Comparison of ENCODE assay signal across 8 mouse cellular contexts in the genomic region with DNA sequence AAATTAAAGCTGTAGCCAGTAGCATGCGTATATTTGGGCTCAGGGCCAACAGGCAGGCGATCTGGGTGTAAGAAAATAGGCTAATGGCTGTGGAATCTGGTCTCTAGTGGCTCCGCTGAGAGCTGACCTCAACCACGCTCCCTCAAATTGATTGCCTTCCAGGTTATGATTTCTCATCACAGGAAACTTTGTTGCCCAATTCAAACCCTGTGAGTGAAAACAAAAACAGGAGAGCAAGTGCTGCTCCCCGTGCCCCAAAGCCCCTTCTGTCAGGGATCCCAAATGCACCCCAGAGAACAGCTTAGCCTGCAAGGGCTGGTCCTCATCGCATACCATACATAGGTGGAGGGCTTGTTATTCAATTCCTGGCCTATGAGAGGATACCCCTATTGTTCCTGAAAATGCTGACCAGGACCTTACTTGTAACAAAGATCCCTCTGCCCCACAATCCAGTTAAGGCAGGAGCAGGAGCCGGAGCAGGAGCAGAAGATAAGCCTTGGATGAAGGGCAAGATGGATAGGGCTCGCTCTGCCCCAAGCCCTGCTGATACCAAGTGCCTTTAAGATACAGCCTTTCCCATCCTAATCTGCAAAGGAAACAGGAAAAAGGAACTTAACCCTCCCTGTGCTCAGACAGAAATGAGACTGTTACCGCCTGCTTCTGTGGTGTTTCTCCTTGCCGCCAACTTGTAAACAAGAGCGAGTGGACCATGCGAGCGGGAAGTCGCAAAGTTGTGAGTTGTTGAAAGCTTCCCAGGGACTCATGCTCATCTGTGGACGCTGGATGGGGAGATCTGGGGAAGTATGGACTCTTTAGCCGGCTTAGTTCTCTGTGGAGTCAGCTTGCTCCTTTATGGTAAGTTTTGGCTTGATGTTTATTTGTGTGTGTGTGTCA. TPM values are rescaled to one million over a fixed set of nuclear protein-coding genes. Genes with fewer than 3 reads are reported as not detected.
A peak's percentile ranks its signal among the peaks of the same experiment; 100 is the strongest.
DNase-seq lines count a peak whose midpoint lies in the region; ATAC-seq and TF ChIP-seq lines count a peak whose summit lies in the region.

A gene (plus strand): TSS at position 452 of the 894 bp plus-strand sequence.

- H3K4me1 ChIP-seq in testis, adult 2 months (ENCODE audit: control insufficient read depth, insufficient read depth, low read length): 0 out of 2 replicates have a peak, but pooled peaks cover 2% of the 10 kb centered on the region
- peaks cover 7% of the 10 kb centered on the region for H3K4me1 ChIP-seq in embryonic facial prominence, embryonic 15.5 days
- peaks cover 11% of the 10 kb centered on the region for H3K4me1 ChIP-seq in liver, embryonic 11.5 days (replicated peaks; ENCODE audit: control insufficient read depth, insufficient read depth, low read length)
- H3K4me1 ChIP-seq in stomach, postnatal 0 days (replicated peaks; ENCODE audit: control insufficient read depth, insufficient read depth): no peaks in the 10 kb centered on the region

- H3K4me3 ChIP-seq in testis, adult 2 months (ENCODE audit: control insufficient read depth, low read depth, low read length): peak within 1 kb of the TSS; percentile 25
- H3K4me3 ChIP-seq in embryonic facial prominence, embryonic 15.5 days (replicated peaks): peak within 1 kb of the TSS; percentile 22
- peak within 1 kb of the TSS; percentile 43 for H3K4me3 ChIP-seq in liver, embryonic 11.5 days (ENCODE audit: low read depth, low read length)
- peak within 1 kb of the TSS; percentile 28 for H3K4me3 ChIP-seq in stomach, postnatal 0 days (ENCODE audit: low read depth, low read length)

- WGBS in embryonic facial prominence, embryonic 15.5 days: 56% methylated on average over 16 of the region's 16 CpGs
- WGBS in liver, embryonic 11.5 days: 29% methylated on average over 16 of the region's 16 CpGs
- WGBS in stomach, postnatal 0 days: 43% methylated on average over 16 of the region's 16 CpGs

- no peak for TF ChIP-seq POLR2A in testis, adult 2 months (IDR thresholded peaks at IDR 0.05; ENCODE audit: control insufficient read depth, low read depth, low read length)

- H3K9me3 ChIP-seq in embryonic facial prominence, embryonic 15.5 days (replicated peaks): no peaks in the 10 kb centered on the region
- no peaks in the 10 kb centered on the region for H3K9me3 ChIP-seq in liver, embryonic 11.5 days (ENCODE audit: control insufficient read depth, low read length)
- no peaks in the 10 kb centered on the region for H3K9me3 ChIP-seq in stomach, postnatal 0 days (ENCODE audit: control insufficient read depth, low read length)

- H3K9ac ChIP-seq in embryonic facial prominence, embryonic 15.5 days: no peak within 1 kb of the TSS
- H3K9ac ChIP-seq in liver, embryonic 11.5 days (ENCODE audit: low read depth, low read length): 0 out of 2 replicates have a peak within 1 kb of the TSS, but pooled peaks have one; percentile 10
- no peak within 1 kb of the TSS for H3K9ac ChIP-seq in stomach, postnatal 0 days (ENCODE audit: low read length)

- no peak for DNase-seq in testis, postnatal 14 days (ENCODE audit: low spot score)
- peak; percentile 70 for DNase-seq in heart, postnatal 4 days
- DNase-seq in liver, embryonic 11.5 days (ENCODE audit: low spot score): no peak
- no peak for DNase-seq in stomach, postnatal 0 days (ENCODE audit: low spot score)
- no peak for DNase-seq in thymus, postnatal 36 days

- no peak for TF ChIP-seq EP300 in stomach, postnatal 0 days (optimal IDR thresholded peaks at IDR 0.05)

- no peak for ATAC-seq in embryonic facial prominence, embryonic 15.5 days (ENCODE audit: insufficient number of reproducible peaks, low FRiP score, low TSS enrichment, low read depth)
- peak; percentile 69 for ATAC-seq in liver, embryonic 11.5 days (replicated peaks; ENCODE audit: low FRiP score)
- no peak for ATAC-seq in stomach, postnatal 0 days (ENCODE audit: low FRiP score, low TSS enrichment)
- no peak for ATAC-seq in inflammation-experienced regulatory T-cells, adult 6 months

- H3K27me3 ChIP-seq in testis, adult 2 months (ENCODE audit: control insufficient read depth, insufficient read depth, low read length): no peaks in the 10 kb centered on the region
- H3K27me3 ChIP-seq in embryonic facial prominence, embryonic 15.5 days: no peaks in the 10 kb centered on the region
- no peaks in the 10 kb centered on the region for H3K27me3 ChIP-seq in liver, embryonic 11.5 days (replicated peaks; ENCODE audit: control insufficient read depth, insufficient read depth, low read length)
- no peaks in the 10 kb centered on the region for H3K27me3 ChIP-seq in stomach, postnatal 0 days (ENCODE audit: control insufficient read depth, insufficient read depth, low read length)

- H3K36me3 ChIP-seq in testis, adult 2 months (ENCODE audit: control insufficient read depth, insufficient read depth, low read length): no peaks in the 10 kb centered on the region
- H3K36me3 ChIP-seq in embryonic facial prominence, embryonic 15.5 days: no peaks in the 10 kb centered on the region
- no peaks in the 10 kb centered on the region for H3K36me3 ChIP-seq in liver, embryonic 11.5 days (ENCODE audit: control insufficient read depth, insufficient read depth, low read length)
- no peaks in the 10 kb centered on the region for H3K36me3 ChIP-seq in stomach, postnatal 0 days (ENCODE audit: control insufficient read depth, insufficient read depth, low read length)

- TF ChIP-seq CTCF in testis, adult 2 months (IDR thresholded peaks at IDR 0.05; ENCODE audit: control insufficient read depth, insufficient read depth, insufficient replicate concordance, low read depth, low read length): no peak
- TF ChIP-seq CTCF in stomach, postnatal 0 days (IDR thresholded peaks at IDR 0.05; ENCODE audit: low read depth): no peak

- no peak within 1 kb of the TSS for H3K4me2 ChIP-seq in embryonic facial prominence, embryonic 15.5 days (replicated peaks)
- peak within 1 kb of the TSS; percentile 61 for H3K4me2 ChIP-seq in liver, embryonic 11.5 days
- H3K4me2 ChIP-seq in stomach, postnatal 0 days (replicated peaks; ENCODE audit: low read depth): peak within 1 kb of the TSS; percentile 9

- no peak within 1 kb of the TSS for H3K27ac ChIP-seq in testis, adult 2 months (ENCODE audit: control insufficient read depth, insufficient read depth, low read depth, low read length)
- H3K27ac ChIP-seq in embryonic facial prominence, embryonic 15.5 days (replicated peaks): no peak within 1 kb of the TSS; the same call in 1 of the 2 replicates
- H3K27ac ChIP-seq in liver, embryonic 11.5 days (ENCODE audit: low read depth, low read length): no peak within 1 kb of the TSS
- peak within 1 kb of the TSS; percentile 25 for H3K27ac ChIP-seq in stomach, postnatal 0 days (replicated peaks)

RNA-seq across cellular contexts. Expression of the gene that starts here (rescaled TPM):
- 0.78 and 1.3 TPM in 2 replicates for polyA plus RNA-seq in testis, adult 2 months (2012; rRNA removed)
- 13.1 and 14.8 TPM in 2 replicates for polyA plus RNA-seq in embryonic facial prominence, embryonic 15.5 days (2015; fragmentation: Nextera tagmentation; extraction: Ambion mirVana)
- 10 to 100 TPM; 59.2 to 62.8 TPM for total RNA-seq in heart, postnatal 4 days (2021)
- polyA plus RNA-seq in liver, embryonic 11.5 days (2014; fragmentation: Nextera tagmentation; extraction: Ambion mirVana): 12.2 and 14.6 TPM in 2 replicates
- polyA plus RNA-seq in stomach, postnatal 0 days (2015; fragmentation: Nextera tagmentation; extraction: Ambion mirVana): 5.3 and 5.6 TPM in 2 replicates
- polyA plus RNA-seq in inflammation-experienced regulatory T-cells, adult 6 months (2017; shearing (Covaris generic)): not detected
